Mouse (Mus musculus): ENCODE measurements around the gene 4921507P07Rik.

DNA sequence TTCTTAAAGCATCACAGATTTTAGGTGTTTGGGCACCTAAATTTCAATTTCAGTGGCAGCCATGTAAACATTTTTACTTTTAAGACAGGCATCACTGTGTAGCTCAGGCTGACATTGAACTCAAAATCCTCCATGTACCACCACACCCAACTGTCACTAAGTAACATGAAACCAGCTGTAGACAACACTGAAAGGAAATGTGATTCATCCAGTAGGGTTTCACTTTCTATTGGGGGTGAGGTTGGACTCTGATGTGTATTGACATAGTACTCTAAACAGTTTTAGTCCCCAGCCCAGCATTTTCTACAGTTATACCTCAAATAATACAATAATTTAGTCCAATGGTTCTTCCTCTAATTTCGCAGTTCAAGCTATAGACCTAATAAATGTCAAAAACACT lies 35.7 kb downstream of the 4921507P07Rik start:
- TF ChIP-seq EP300 (optimal IDR thresholded peaks at IDR 0.05) = no peak
- TF ChIP-seq CTCF (IDR thresholded peaks at IDR 0.05; ENCODE audit: low read depth) = no peak

All from stomach, postnatal 0 days (tissue).